Mouse (Mus musculus) forebrain, embryonic 16.5 days (tissue): ENCODE data around the gene Napb. TPM values are rescaled to one million over a fixed set of nuclear protein-coding genes. Genes with fewer than 3 reads are reported as not detected.

ENCODE experiments used
- ATAC-seq: fragments of 200-750 bp; cut with Nextera tagmentation; 2 replicates; pipeline ENCODE4 v1.8.0; 2017; ENCODE audit warnings: mild to moderate bottlenecking, moderate library complexity
- H3K27ac ChIP-seq: fragments of 300-500 bp; sonication (generic); 2 replicates; pipeline ENCODE4 v1.5.1; 2014; ENCODE audit warnings: low read length, control low read depth
- H3K27me3 ChIP-seq: fragments of 300-500 bp; sonication (generic); replicated peaks from 2 replicates; pipeline ENCODE4 v1.6.1; 2014; ENCODE audit warnings: low read length; ENCODE audit not compliant: control insufficient read depth, insufficient read depth
- H3K36me3 ChIP-seq: fragments of 300-500 bp; sonication (generic); 2 replicates; pipeline ENCODE4 v1.6.1; 2014; ENCODE audit not compliant: control insufficient read depth, insufficient read depth
- H3K4me1 ChIP-seq: fragments of 300-500 bp; sonication (generic); replicated peaks from 2 replicates; pipeline ENCODE4 v1.6.1; 2014; ENCODE audit warnings: low read length; ENCODE audit not compliant: control insufficient read depth, insufficient read depth
- H3K4me2 ChIP-seq: fragments of 300-500 bp; sonication (generic); 2 replicates; pipeline ENCODE4 v1.6.1; 2014; ENCODE audit warnings: mild to moderate bottlenecking, low read length, control low read depth
- H3K4me3 ChIP-seq: fragments of 300-500 bp; sonication (generic); replicated peaks from 2 replicates; pipeline ENCODE4 v1.5.1; 2014; ENCODE audit warnings: mild to moderate bottlenecking, low read length, control low read depth
- H3K9ac ChIP-seq: fragments of 300-500 bp; sonication (generic); replicated peaks from 2 replicates; pipeline ENCODE4 v1.6.1; 2014; ENCODE audit warnings: low read depth, low read length, control low read depth
- H3K9me3 ChIP-seq: fragments of 300-500 bp; sonication (generic); 2 replicates; pipeline ENCODE4 v1.6.1; 2016; ENCODE audit warnings: low read length; ENCODE audit not compliant: control insufficient read depth
- WGBS: fragments of 180-500 bp; shearing (Covaris S2); extraction: QIAGEN DNeasy Blood & Tissue Kit; methylation state at CpG from one replicate; pipeline ENCODE4 v1.1.7; 2014; 5-methylcytosine and 5-hydroxymethylcytosine counted together
- polyA plus RNA-seq: library from polyadenylated mRNA; unstranded; fragments of >200 nt; fragmentation: Nextera tagmentation; extraction: Ambion mirVana; gene quantifications from 2 replicates; pipeline ENCODE4 v1.2.1, GENCODE M21; 2015

Gene Napb
- polyA plus RNA-seq, 1 experiment from 2014 or later, result 52.6 TPM

GRCm38 (mm10) chr2:148743001-148743400 is 10.7 kb upstream of the Napb start:
- no peak overlapping the region for H3K9ac ChIP-seq
- H3K36me3 ChIP-seq, result no peaks in the 10 kb centered on the region
- H3K4me3 ChIP-seq, result no peak overlapping the region
- no peaks in the 10 kb centered on the region for H3K27me3 ChIP-seq
- no peaks in the 10 kb centered on the region for H3K9me3 ChIP-seq
- H3K4me2 ChIP-seq, result no peak overlapping the region
- ATAC-seq, result peak; percentile 79
- peak overlapping the region; percentile 37; the same call in 1 of the 2 replicates for H3K27ac ChIP-seq
- peaks cover 5% of the 10 kb centered on the region for H3K4me1 ChIP-seq
- WGBS, result 43% methylated on average over 3 of the region's 3 CpGs

- peak; percentile 68 for ATAC-seq
- WGBS, result under 1% methylated on average over 35 of the region's 35 CpGs
- Histone ChIP-seq H3K27ac (peak overlapping the region; percentile 66), H3K9me3 (no peaks in the 10 kb centered on the region), H3K36me3 (no peaks in the 10 kb centered on the region), H3K4me2 (peak overlapping the region; percentile 81), H3K4me3 (peak overlapping the region; percentile 88), H3K4me1 (peaks cover 13% of the 10 kb centered on the region), H3K27me3 (no peaks in the 10 kb centered on the region), H3K9ac (peak overlapping the region; percentile 97)
These were observed 497 bp downstream of the Napb start for GRCm38 (mm10) chr2:148731614-148732326.

DNA sequence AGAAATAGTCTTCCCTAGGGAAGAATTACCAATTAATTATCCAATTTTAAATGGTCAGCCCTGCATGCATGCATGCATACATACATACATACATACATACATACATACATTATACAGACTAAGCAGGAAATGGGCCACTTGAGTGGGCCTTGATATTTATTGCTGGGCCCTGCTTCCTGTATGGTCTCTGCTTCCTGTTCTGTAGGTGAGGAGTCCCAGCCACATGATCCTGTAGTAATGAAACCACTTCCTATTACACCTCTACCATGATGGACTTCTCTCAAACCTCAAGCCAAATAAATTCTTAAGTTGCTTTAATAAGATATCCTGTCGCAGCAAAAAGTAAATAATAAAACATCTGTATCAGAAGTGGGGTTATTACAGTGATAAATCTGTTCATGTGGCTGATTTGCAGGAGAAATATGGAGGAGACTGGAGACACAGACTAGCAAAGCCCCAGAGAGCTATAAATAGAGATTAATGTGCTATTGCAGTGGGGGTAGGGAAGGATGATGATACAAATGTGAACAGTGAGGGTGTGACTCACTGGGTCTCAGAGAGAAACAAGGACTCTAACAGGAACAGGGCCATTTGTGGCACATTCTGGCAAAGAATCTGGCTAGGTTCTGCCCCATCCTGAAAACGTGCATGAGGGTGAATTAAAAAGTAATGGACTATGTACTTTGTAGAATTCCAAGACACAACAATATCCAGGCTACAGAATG is 12.8 kb downstream of the Napb start:
- no peaks in the 10 kb centered on the region for H3K27me3 ChIP-seq
- no peak overlapping the region for H3K27ac ChIP-seq
- no peak overlapping the region for H3K9ac ChIP-seq
- WGBS, result 92% methylated on average over 2 of the region's 2 CpGs
- no peak for ATAC-seq
- H3K9me3 ChIP-seq, result no peaks in the 10 kb centered on the region
- H3K36me3 ChIP-seq, result no peaks in the 10 kb centered on the region
- H3K4me2 ChIP-seq, result no peak overlapping the region
- no peak overlapping the region for H3K4me3 ChIP-seq
- no peaks in the 10 kb centered on the region for H3K4me1 ChIP-seq

DNA sequence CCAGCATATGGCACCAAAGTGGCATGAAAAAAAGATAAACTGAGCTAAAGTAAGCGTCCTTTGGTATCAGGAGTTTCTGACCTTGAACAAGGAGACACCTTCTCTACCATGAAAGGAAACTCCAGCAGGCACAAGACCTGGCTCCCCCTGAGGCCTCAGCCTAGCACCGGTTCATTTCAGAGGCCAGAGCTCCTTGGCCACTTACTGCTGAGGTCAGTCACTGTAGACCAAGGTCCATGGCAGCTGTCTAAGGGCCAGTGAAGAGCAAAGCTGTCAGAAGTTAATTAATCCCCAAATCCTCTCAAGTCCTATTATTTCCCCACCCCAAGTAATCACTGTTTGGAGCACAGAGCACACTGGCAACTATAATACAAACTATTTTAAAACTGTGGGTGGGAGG is 15.2 kb downstream of the Napb start:
- Histone ChIP-seq H3K4me3 (no peak overlapping the region), H3K27ac (no peak overlapping the region), H3K4me1 (no peaks in the 10 kb centered on the region), H3K36me3 (no peaks in the 10 kb centered on the region), H3K4me2 (no peak overlapping the region), H3K9me3 (no peaks in the 10 kb centered on the region), H3K9ac (no peak overlapping the region), H3K27me3 (no peaks in the 10 kb centered on the region)
- 53% methylated on average over 2 of the region's 2 CpGs for WGBS
- no peak for ATAC-seq

GRCm38 (mm10) chr2:148712326-148712725 is 19.9 kb downstream of the Napb start:
- Histone ChIP-seq H3K4me2 (no peak overlapping the region), H3K27me3 (no peaks in the 10 kb centered on the region), H3K9me3 (no peaks in the 10 kb centered on the region), H3K27ac (no peak overlapping the region), H3K4me1 (no peaks in the 10 kb centered on the region), H3K36me3 (peaks cover 4% of the 10 kb centered on the region; the same call in 1 of the 2 replicates), H3K4me3 (no peak overlapping the region), H3K9ac (no peak overlapping the region)
- WGBS, result 93% methylated on average over 3 of the region's 3 CpGs
- ATAC-seq, result no peak

DNA sequence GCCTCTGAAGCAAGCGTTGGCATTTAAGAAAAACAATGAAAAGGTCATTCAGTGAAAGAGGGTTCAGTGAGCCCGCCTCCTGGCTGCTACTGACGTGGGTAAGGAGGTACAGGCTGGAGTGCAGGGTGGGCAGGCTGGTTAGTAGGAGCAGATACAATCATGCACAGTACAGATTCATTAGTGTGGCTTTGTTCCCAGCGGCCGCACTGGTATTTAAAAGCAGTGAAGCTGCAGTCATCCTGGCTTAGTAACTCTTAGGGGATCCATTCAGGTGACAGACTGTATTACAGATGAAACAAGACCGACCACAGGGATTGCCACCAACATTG is 25.1 kb downstream of the Napb start:
- Histone ChIP-seq H3K4me2 (no peak overlapping the region), H3K27ac (no peak overlapping the region), H3K9ac (no peak overlapping the region), H3K4me1 (no peaks in the 10 kb centered on the region), H3K27me3 (no peaks in the 10 kb centered on the region), H3K9me3 (no peaks in the 10 kb centered on the region), H3K4me3 (no peak overlapping the region), H3K36me3 (peaks cover 8% of the 10 kb centered on the region)
- 0 out of 2 replicates have a peak, but pooled peaks have one; percentile 23 for ATAC-seq
- 43% methylated on average over 6 of the region's 6 CpGs for WGBS

GRCm38 (mm10) chr2:148706409-148707201 is 25.7 kb downstream of the Napb start:
- ATAC-seq, result peak; percentile 58
- Histone ChIP-seq H3K4me2 (no peak overlapping the region), H3K36me3 (peaks cover 8% of the 10 kb centered on the region), H3K27ac (no peak overlapping the region), H3K9ac (no peak overlapping the region), H3K27me3 (no peaks in the 10 kb centered on the region), H3K4me1 (no peaks in the 10 kb centered on the region), H3K9me3 (no peaks in the 10 kb centered on the region), H3K4me3 (no peak overlapping the region)
- WGBS, result 71% methylated on average over 15 of the region's 15 CpGs

DNA sequence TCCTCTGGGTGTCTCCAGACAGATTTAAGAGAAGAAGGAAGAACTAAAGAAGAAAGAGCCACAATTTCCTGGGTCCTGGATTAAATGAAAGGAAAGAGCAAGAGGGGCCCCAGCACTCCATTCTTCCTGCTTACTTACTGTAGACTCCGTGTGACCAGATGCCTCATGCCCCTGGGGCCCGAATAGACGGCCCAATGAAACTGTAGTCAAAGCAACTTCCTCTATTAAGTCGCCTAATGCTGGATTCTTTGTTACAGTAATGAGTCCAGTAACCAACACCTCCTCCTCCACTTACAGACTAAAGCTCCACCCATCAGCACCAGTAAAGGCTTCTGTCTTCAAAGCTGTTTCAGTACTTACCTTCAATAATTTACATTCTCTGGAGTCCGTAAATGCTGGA is 33.7 kb downstream of the Napb start:
- no peaks in the 10 kb centered on the region for H3K9me3 ChIP-seq
- no peak overlapping the region for H3K4me3 ChIP-seq
- no peak overlapping the region for H3K9ac ChIP-seq
- no peak overlapping the region for H3K4me2 ChIP-seq
- no peaks in the 10 kb centered on the region for H3K4me1 ChIP-seq
- no peaks in the 10 kb centered on the region for H3K27me3 ChIP-seq
- no peak for ATAC-seq
- no peak overlapping the region for H3K27ac ChIP-seq
- peaks cover 20% of the 10 kb centered on the region for H3K36me3 ChIP-seq
- 75% methylated on average over 5 of the region's 5 CpGs for WGBS

GRCm38 (mm10) chr2:148690781-148691180 is 41.5 kb downstream of the Napb start:
- no peak overlapping the region for H3K4me3 ChIP-seq
- H3K9ac ChIP-seq, result no peak overlapping the region
- H3K27me3 ChIP-seq, result no peaks in the 10 kb centered on the region
- H3K4me2 ChIP-seq, result no peak overlapping the region
- no peaks in the 10 kb centered on the region for H3K4me1 ChIP-seq
- no peak for ATAC-seq
- no peaks in the 10 kb centered on the region for H3K9me3 ChIP-seq
- WGBS, result 95% methylated on average over 5 of the region's 5 CpGs
- no peak overlapping the region for H3K27ac ChIP-seq
- H3K36me3 ChIP-seq, result peaks cover 18% of the 10 kb centered on the region
